Mouse (Mus musculus) gonadal fat pad, adult 2 months (tissue): ENCODE data around the gene Kri1. TPM values are rescaled to one million over a fixed set of nuclear protein-coding genes. Genes with fewer than 3 reads are reported as not detected.
"Not testable (repeated sequence)": the region's sequence is repeated elsewhere in the genome, so short reads cannot be mapped to it uniquely, and the experiment has no call there.

Experiments used
- DNase-seq: peaks from one replicate; pipeline ENCODE4 v3.0.0-alpha.2; 2012; ENCODE audit warnings: low read depth
- polyA plus RNA-seq: library from polyadenylated mRNA; depleted of rRNA; stranded (reverse); fragments of >200 nt; gene quantifications from 2 replicates; pipeline ENCODE4 v1.2.3, GENCODE M21; 2012; rRNA removed

Kri1 gene
- polyA plus RNA-seq, result 19.8 and 20.5 TPM in 2 replicates

DNA sequence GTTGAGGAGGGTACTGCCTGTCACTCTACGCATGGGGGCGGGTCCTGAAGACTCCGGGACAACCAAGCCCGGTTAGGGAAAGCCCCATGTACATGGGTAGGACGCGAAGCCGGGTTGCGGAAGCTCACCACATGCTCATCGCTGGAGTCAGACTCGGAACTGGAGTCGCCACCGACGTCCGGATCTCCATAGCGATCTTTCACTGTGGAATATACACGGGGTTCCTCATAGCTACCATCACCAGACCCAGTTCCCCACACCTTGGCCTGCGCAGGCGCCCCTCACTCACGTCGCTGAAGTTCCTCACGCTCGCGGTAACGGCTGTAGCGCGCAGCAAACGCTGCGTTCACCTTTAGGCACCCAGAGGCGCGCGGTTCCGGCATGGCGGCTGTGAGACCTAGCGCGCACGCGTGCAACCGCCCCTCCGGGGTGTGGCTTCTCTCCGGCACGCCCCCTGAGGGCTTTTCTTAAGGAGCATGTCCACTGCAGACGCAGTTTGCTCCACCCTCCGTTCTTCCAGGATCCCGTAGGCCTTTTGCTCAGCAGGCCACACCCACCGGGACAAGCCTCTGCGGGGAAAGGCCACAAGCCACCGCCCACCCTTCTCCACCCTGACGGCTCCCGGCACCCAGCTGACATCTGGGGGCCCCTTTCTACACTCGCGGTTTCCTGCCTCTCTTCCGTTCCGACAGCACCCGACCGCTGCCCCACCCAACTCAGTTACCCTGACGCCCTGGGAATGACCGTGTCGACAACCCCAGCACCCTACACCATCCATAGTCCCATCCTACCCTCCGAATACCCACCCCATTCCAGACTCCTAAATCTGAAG lies at the start of gene Kri1:
Gene Kri1 (minus strand): TSS at position 399 of the 832 bp plus-strand sequence.
- peak; percentile 70 for DNase-seq

- DNase-seq, result no peak
Measured at GRCm38 (mm10) chr9:21336491-21336890, 48.7 kb upstream of the Kri1 start.

DNA sequence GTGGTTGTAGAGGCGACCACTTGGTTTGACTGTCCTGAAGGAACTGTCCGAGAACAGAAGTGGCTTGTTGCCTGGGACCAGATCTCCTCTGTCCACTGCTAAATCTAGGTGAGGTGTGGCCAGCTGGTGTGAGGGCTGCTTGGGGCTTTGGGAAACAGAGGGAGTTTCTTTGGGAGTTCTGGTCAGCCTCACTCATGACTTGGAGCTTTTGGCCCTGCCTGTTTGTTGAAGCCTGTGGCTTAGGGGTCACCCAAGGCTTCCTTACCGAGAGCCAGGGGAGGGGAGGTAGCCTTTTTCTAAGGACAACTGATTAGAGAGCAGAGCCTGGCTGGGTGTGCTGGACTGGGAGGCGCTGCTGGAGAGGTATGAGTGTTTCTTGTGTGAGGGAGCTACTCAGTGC lies 47.6 kb upstream of the Kri1 start:
- no peak for DNase-seq

DNA sequence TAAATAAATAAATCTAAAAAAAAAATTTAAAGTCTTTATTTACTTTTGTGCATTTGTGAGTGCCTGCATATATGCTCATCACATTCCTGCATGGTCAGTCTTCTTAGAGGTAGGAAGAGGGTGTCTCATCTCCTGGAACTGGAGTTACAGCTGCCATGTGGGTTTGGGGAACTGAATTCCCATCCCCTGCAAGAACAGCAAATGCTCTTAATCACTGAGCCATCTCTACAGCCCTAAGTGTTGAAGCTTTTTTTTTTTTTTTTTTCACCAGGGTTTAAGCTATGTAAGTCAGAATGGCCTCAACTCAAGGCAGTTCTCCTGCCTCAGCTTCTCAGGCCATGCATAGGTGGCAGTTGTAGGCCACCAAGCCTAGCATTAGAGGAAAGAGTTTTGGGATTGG lies 47.0 kb upstream of the Kri1 start:
- no peak for DNase-seq

DNA sequence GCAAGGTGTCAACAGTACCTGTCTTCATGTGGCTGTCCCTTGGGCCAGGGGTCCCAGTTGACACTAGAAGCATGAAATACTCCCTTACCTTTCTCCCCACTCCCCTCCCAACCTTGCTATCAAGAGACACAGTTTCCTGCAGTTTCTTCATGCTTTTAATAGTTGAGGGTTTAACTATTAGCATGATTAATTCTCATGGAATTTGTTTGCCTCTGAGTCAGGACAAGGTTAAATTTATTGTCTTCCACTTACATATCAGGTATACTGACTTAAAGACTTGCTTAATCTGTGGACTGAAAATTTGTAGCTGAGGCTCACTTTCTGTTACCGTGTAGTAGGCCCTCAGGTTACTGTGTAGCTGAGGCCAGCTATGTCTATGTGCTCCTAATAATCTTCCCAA lies 45.8 kb upstream of the Kri1 start:
- no peak for DNase-seq

- DNase-seq, result no peak
Measured at GRCm38 (mm10) chr9:21332161-21333061, 44.6 kb upstream of the Kri1 start.

- DNase-seq, result no peak
Measured at GRCm38 (mm10) chr9:21331365-21332140, 43.8 kb upstream of the Kri1 start.

DNA sequence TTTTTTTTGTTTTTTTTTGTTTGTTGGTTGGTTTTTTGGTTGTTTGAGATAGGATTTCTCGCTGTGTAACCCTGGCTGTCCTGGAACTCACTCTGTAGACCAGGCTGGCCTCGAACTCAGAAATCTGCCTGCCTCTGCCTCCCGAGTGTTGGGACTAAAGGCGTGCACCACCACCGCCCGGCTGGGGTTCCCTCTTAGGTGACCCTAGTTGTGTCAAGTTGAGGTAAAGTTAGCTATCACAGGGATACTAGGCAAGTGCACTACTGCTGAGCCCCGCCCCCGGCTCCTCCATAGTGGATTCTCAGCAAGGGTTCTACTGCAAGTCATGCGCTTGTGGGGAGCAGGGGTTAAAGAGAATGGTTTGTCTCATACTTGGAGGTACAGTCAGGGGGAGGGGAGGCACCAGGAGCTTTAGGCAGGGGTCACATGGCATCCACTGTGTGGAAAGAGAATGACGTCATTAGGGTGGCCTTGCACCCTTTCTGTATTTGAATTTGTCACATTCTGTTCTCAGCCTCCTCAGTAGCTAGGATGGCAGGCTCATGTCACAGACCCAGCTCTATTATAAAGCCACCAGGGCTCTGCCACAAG lies 42.0 kb upstream of the Kri1 start:
- DNase-seq, result no peak

DNA sequence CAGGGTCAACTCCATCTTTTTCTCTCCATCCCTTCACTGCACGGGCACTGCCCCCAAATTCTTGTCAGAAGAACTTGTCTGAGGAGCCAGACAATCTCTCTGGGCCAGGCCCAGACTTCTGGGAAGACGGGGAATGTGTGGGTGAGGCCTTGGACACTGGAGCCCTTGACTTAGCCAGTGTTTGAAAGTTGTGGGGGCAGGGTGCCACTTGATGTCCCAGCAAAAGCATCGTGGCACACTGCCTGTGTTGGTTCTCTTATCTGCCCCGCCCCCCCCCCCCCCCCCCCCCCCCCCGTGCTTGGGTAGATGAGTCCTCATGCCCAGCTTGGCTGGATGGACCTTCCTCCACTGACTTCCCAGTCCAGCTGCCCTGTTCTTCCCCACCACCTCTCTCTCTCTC lies 41.3 kb upstream of the Kri1 start:
- DNase-seq, result no peak

DNA sequence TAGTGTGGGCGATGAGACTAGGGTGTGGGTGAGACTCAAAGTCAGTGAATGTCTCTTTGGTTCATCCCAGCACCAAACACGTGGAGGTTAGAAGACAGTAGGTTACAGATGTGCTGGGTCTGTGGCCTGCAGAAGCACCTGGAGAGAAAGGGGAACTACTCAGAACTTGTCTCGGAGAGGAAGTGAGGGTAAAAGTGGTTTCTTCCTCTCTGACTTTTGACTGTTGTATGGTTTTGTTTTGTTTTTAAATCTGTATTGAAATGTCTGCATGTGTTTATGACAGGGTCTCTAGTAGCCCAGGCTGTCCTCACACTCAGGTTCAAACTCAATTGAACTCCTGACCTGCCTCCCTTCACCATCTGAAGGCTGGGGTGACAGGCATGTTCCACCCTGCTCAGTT lies 40.3 kb upstream of the Kri1 start:
- no peak for DNase-seq

DNA sequence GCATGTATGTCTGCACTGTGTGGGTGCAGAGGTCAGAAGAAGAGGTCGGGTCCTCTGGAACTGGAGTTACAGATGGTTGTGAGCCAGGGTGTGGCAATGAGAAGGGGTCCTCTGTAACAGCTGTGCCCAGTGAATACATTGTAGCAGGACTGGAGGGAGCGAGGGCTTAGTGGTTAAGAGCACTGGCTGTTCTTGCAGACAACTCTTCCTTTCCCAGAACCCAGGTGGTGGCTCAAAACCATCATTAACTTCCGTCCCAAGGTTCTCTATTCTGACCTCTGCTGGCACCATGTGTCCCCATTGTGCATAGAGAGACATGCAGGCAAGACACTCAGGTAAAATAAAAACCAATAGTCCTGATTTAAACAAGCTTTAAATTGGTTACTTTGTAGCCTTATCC lies 39.8 kb upstream of the Kri1 start:
- DNase-seq, result no peak

GRCm38 (mm10) chr9:21324269-21324668 lies 36.5 kb upstream of the Kri1 start:
- peak; percentile 89 for DNase-seq

DNA sequence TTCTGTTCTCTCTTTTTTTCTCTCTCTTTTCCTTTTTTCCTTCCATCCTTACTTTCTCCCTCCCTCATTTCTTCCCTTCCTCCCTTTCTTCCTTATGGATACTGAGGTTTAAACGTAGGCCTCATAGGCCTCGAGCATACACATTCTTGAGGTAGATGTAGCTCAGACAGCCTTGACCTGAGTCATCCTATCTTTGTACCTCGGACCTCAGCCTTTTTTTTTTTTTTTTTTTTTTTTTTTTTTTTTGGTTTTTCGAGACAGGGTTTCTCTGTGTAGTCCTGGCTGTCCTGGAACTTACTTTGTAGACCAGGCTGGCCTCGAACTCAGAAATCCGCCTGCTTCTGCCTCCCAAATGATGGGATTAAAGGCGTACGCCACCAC lies 35.1 kb upstream of the Kri1 start:
- not testable (repeated sequence) for DNase-seq

GRCm38 (mm10) chr9:21322211-21322916 lies 34.6 kb upstream of the Kri1 start:
- no peak for DNase-seq

DNA sequence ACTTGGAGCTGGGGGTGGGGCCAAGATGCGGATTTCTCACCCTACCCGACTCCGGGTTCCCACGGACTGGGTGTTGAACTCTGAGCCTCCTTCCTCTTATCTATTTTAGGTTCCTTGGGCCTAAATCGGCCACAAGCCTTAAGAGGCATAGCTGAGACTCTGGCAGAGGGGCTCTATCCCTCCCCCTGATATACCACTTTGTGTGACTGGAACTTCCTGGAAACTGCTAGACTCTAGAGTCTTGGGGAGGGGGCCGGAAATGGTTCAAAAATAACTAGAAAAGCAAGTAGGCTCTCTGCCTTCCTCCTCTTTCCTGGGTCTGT lies 33.7 kb upstream of the Kri1 start:
- DNase-seq, result no peak

DNA sequence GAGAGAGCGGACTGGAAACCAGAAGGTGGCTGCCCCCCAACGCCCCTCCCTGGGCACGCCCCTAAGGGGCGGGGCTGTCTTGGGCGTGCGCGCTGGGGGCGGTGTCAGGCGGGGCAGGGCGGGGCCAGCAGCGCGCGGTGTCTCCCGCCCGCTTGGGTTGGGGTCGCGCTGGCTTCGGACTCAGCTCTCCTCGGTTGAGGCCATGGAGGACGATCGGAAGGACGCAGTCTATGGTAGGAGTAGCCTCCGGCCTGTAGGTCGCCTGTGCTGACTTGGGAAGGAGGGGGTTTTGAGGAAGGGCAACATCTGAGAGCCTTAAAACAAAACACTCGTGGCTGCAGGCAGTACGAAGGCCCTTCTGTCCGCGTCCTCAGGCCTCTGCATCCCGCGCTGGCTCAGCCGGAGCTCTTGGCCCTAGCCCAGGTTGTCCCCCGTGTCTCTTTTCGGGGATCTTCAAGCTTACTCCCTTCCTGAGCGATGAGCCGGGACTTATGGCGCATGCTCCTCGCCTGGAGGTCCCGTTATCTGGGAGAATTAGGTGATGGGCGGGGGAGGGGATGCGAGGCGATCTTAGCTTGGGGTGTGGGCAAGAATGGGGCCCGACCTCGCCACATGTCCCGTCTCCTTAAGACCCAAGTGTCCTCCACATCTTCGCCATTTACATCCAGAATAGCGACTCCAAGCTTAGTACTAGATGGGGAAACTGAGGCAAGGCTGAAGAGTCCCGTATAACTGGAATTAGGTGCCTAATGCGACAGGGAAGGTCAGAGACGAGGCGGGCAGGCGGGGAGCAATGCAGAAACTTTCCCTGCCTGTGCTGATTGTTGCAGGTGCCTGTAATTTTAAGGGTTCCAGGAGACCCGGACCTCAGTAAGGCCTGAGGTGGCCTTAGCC lies 33.1 kb upstream of the Kri1 start, which contains the start of gene Slc44a2:
Gene Slc44a2 (plus strand): TSS at position 80 of the 894 bp plus-strand sequence.
- no peak for DNase-seq

GRCm38 (mm10) chr9:21320280-21320618 lies 32.5 kb upstream of the Kri1 start:
- DNase-seq, result no peak

DNA sequence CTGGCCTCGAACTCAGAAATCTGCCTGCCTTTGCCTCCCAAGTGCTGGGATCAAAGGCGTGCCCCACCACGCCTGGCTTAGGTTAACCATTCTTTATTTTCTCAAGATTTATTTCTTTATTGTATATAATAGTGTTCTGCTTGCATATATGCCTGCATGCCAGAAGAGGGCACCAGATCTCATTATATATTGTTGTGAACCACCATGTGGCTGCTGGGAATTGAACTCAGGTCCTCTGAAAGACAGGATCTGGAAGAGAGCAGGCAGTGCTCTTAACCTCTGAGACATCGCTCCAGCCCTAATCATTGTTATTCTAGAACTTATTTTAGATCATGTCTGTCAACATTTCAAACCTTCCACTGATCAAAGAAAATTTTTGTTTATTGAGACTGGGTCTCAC lies 31.7 kb upstream of the Kri1 start:
- DNase-seq, result no peak

GRCm38 (mm10) chr9:21318792-21319191 lies 31.0 kb upstream of the Kri1 start:
- no peak for DNase-seq

DNA sequence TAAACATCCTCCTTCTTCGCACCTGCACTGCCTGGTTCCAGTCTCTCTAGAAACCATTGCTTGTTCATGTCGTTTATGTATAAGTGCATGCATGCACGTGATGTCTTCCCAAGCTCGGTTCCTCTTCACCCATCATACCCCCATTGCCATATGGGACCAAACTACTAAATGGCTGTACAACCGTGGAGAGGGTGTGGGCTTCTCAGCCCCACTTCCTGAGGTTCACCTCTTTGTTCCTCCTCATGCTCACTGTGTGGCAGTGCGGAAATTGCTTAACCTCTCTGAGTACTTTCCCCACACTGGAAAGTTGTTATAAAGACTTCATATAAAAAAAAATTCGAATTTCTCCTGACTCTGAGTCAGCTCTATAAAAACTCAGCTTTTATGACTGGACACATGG lies 28.9 kb upstream of the Kri1 start:
- no peak for DNase-seq
